Mouse (Mus musculus) macrophage (primary cell): Measurements from ENCODE around the gene Pramel4. TPM values are rescaled to one million over a fixed set of nuclear protein-coding genes. Genes with fewer than 3 reads are reported as not detected.
"Not testable (repeated sequence)": the region's sequence is repeated elsewhere in the genome, so short reads cannot be mapped to it uniquely, and the experiment has no call there.

Experiments
- H3K27ac ChIP-seq: fragments of 350-480 bp; formaldehyde crosslinking; 2 replicates; pipeline ENCODE4 v1.9.0; 2021
- H3K36me3 ChIP-seq: fragments of 350-480 bp; formaldehyde crosslinking; 2 replicates; pipeline ENCODE4 v1.9.0; 2021; ENCODE audit errors: inconsistent target
- H3K4me3 ChIP-seq: fragments of 350-480 bp; formaldehyde crosslinking; 2 replicates; pipeline ENCODE4 v1.9.0; 2021; ENCODE audit errors: inconsistent target
- H3K79me2 ChIP-seq: fragments of 350-480 bp; formaldehyde crosslinking; 2 replicates; pipeline ENCODE4 v1.9.0; 2021; ENCODE audit errors: inconsistent target
- WGBS: methylation state at CpG from one replicate; pipeline ENCODE4 v1.1.7; 2026; ENCODE audit warnings: inconsistent platforms; ENCODE audit not compliant: missing documents; 5-methylcytosine and 5-hydroxymethylcytosine counted together
- polyA plus RNA-seq: library from polyadenylated mRNA; stranded (reverse); fragments of 250-400 nt; gene quantifications from 3 replicates; pipeline ENCODE4 v1.2.4, GENCODE M21; 2018; ENCODE audit warnings: inconsistent platforms
- total RNA-seq, 78 experiments: library from RNA; depleted of rRNA; stranded (reverse); fragments of 250-400 nt; gene quantifications; 1 replicate in 9 of 78; 2 replicates in 24 of 78; 3 replicates in 43 of 78; 4 replicates in 2 of 78; pipeline ENCODE4 v1.2.4; 2018; ENCODE audit warnings: inconsistent platforms in 56 of 78

Gene Pramel4
- total RNA-seq (2018; cell fraction: chromatin; rRNA removed), result not detected
- not detected for total RNA-seq (2018; cell fraction: cytosol; rRNA removed)
- total RNA-seq (2018; cell fraction: nucleus; rRNA removed), result not detected
- polyA plus RNA-seq, result not detected in 3 replicates

DNA sequence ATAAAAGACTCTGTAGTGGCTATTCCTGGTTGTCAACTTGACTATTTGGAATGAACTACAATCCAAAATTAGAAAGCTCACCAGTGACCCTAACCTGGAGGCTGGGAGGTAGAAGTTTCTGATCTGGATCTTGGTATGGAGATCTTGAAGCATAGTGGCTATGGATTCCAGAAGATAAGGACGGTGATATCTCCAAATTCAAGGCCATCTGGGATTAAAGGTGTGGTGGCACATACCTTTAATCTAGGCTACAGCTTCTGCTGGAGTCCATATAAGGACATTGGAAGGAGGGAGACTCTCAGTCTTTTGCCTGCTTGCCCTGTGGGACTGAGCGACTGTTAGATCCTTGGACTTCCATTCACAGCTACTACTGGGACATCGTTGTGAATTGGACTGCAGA lies at the start of gene Pramel4:
Gene Pramel4 (plus strand): TSS at position 301 of the 400 bp plus-strand sequence.
- not testable (repeated sequence) for H3K79me2 ChIP-seq, H3K4me3 ChIP-seq, H3K36me3 ChIP-seq, H3K27ac ChIP-seq
- WGBS, result 82% methylated on average over 3 of the region's 3 CpGs

DNA sequence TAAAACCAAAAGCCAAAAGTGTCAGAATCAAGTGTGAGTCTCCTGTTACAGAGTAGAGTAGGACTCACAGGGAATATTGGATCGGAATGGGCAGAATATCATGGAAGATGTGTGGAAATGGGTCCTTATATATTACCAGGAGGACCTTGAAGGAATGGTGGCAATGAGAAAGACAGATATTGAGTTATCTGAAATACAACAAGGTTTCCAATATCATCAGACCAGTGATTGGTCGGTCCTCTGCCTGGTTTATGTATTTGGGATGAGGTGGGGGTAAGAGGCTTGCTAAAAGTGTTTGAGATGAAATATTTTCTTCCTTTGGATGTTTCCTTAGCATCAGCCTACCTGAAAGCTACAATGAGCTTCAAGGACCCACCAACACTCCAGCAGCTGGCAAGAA lies 47.2 kb downstream of the Pramel4 start, which contains the start of gene Gm13102:
Gene Gm13102 (plus strand): TSS at position 301 of the 400 bp plus-strand sequence.
- no CpG with 5 or more reads among the region's 2 CpGs for WGBS
- H3K79me2 ChIP-seq, H3K27ac ChIP-seq, H3K36me3 ChIP-seq, H3K4me3 ChIP-seq: not testable (repeated sequence)

Other genes with a start within 250 kb of the Pramel4 start
- gene Gm13084, start 243.0 kb upstream of the Pramel4 start, polyA plus RNA-seq, result not detected in 3 replicates
- gene Gm13103, start 212.6 kb upstream of the Pramel4 start, polyA plus RNA-seq, result not detected in 3 replicates
- gene Pramef6, start 158.7 kb upstream of the Pramel4 start, polyA plus RNA-seq, result not detected in 3 replicates
- not detected in 3 replicates for gene Pramef25, start 108.1 kb upstream of the Pramel4 start, polyA plus RNA-seq
- not detected in 3 replicates for gene Gm13101, start 92.2 kb upstream of the Pramel4 start, polyA plus RNA-seq
- gene Pramef17, start 64.8 kb upstream of the Pramel4 start, polyA plus RNA-seq, result not detected in 3 replicates
- not detected in 3 replicates for gene Gm13102, start 47.3 kb downstream of the Pramel4 start, polyA plus RNA-seq
- gene Oog3, start 103.5 kb downstream of the Pramel4 start, polyA plus RNA-seq, result not detected in 3 replicates
- not detected in 3 replicates for gene Oog2, start 131.6 kb downstream of the Pramel4 start, polyA plus RNA-seq
- gene C87977, start 154.2 kb downstream of the Pramel4 start, polyA plus RNA-seq, result not detected in 3 replicates
- not detected in 3 replicates for gene Pramel5, start 221.4 kb downstream of the Pramel4 start, polyA plus RNA-seq